Mouse (Mus musculus) lung, adult 2 months (tissue): Measurements from ENCODE around the gene Ptpn1.

Experiments
- CTCF ChIP-seq: fragments of 200-500 bp; IDR thresholded peaks from 2 replicates; pipeline ENCODE4 v1.5.1; 2011; ENCODE audit warnings: mild to moderate bottlenecking, low read length, control low read depth; ENCODE audit not compliant: insufficient read depth
- POLR2A ChIP-seq: fragments of 200-500 bp; IDR thresholded peaks from 2 replicates; pipeline ENCODE4 v1.6.1; 2011; ENCODE audit warnings: low read depth, mild to moderate bottlenecking, control low read depth, low read length, borderline replicate concordance; ENCODE audit errors: extremely low read depth

DNA sequence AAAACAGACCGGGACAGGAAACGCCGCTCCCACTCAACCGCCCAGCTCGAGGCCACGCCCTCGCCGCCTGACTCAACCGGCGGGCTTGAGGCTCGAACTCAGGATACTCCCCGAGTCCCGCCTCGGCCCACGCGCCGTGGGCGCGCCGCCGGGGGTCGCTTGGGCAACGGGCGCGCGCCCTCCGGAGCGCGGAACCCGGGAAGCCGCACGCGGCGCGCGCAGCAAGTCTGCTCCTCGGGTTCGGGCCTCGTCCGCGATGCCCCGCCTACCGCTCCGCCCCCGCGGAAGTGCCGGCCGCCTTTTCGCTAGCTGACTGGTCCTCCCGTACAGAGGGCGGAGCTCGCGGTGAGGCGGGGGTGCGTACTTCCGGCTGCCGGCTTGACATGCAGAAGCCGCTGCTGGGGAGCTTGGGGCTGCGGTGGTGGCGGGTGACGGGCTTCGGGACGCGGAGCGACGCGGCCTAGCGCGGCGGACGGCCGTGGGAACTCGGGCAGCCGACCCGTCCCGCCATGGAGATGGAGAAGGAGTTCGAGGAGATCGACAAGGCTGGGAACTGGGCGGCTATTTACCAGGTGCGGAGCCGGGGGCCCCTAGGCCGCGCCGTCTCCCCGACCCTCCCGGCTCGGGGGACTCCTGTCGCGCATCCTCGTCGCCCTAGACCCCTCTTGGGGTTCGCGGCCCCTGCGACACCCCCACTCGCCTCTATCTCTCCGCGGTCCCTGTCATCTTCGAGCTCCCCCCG, at the start of gene Ptpn1:
- TF ChIP-seq CTCF (no peak), POLR2A (peak; percentile 73; the same call in 1 of the 2 replicates)
